Mouse (Mus musculus) limb, embryonic 15.5 days (tissue): ENCODE results near the gene Rbms1. TPM values are rescaled to one million over a fixed set of nuclear protein-coding genes. Genes with fewer than 3 reads are reported as not detected.

Experiments used
- ATAC-seq: fragments of 200-750 bp; cut with Nextera tagmentation; 2 replicates; pipeline ENCODE4 v1.8.0; 2017; ENCODE audit warnings: low read depth, moderate TSS enrichment; ENCODE audit not compliant: insufficient number of reproducible peaks, low FRiP score, low TSS enrichment
- H3K27ac ChIP-seq: fragments of 300-500 bp; sonication (generic); 2 replicates; pipeline ENCODE4 v1.5.1; 2015; ENCODE audit warnings: moderate library complexity, mild to moderate bottlenecking, inconsistent platforms
- H3K27me3 ChIP-seq: fragments of 300-500 bp; sonication (generic); 2 replicates; pipeline ENCODE4 v1.6.1; 2015; ENCODE audit warnings: inconsistent platforms
- H3K36me3 ChIP-seq: fragments of 300-500 bp; sonication (generic); 2 replicates; pipeline ENCODE4 v1.6.1; 2015; ENCODE audit warnings: inconsistent platforms
- H3K4me1 ChIP-seq: fragments of 300-500 bp; sonication (generic); 2 replicates; pipeline ENCODE4 v1.6.1; 2015; ENCODE audit warnings: inconsistent platforms
- H3K4me2 ChIP-seq: fragments of 300-500 bp; sonication (generic); 2 replicates; pipeline ENCODE4 v1.6.1; 2015; ENCODE audit warnings: mild to moderate bottlenecking, inconsistent platforms
- H3K4me3 ChIP-seq: fragments of 300-500 bp; sonication (generic); 2 replicates; pipeline ENCODE4 v1.5.1; 2015; ENCODE audit warnings: mild to moderate bottlenecking, inconsistent platforms
- H3K9ac ChIP-seq: fragments of 300-500 bp; sonication (generic); 2 replicates; pipeline ENCODE4 v1.6.1; 2015; ENCODE audit warnings: inconsistent platforms
- H3K9me3 ChIP-seq: fragments of 300-500 bp; sonication (generic); 2 replicates; pipeline ENCODE4 v1.6.1; 2016; ENCODE audit warnings: inconsistent platforms
- WGBS: fragments of 180-500 bp; shearing (Covaris S2); methylation state at CpG from one replicate; pipeline ENCODE4 v1.1.7; 2015; 5-methylcytosine and 5-hydroxymethylcytosine counted together
- polyA plus RNA-seq: library from polyadenylated mRNA; unstranded; fragments of >200 nt; fragmentation: Nextera tagmentation; extraction: Ambion mirVana; gene quantifications from 2 replicates; pipeline ENCODE4 v1.2.1, GENCODE M21; 2015

Gene Rbms1
- polyA plus RNA-seq, 1 experiment from 2014 or later = 138 TPM

DNA sequence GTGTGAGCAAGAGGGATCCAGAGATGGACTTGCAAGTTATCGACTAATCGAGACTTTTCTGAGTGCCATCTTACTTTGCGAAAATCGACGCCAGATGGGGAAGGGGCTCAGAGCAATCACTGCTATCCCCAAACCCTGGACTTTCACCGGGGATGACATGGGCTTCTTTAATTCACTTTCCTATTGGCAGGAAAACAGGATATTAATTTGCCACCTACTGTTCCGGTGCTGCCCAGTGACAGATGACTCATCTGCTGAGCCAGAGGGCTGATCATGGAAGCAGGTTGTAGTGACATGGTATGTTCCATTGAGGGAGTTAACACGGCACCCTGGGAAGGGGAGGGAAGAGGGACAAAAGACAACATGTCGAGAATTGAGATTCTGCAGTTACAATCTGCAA, 206.8 kb downstream of the Rbms1 start:
- Histone ChIP-seq H3K4me2 (no peak overlapping the region), H3K4me3 (no peak overlapping the region), H3K27ac (no peak overlapping the region), H3K9ac (no peak overlapping the region), H3K36me3 (peaks cover 37% of the 10 kb centered on the region), H3K4me1 (no peaks in the 10 kb centered on the region), H3K9me3 (no peaks in the 10 kb centered on the region), H3K27me3 (no peaks in the 10 kb centered on the region)
- WGBS = 83% methylated on average over 9 of the region's 9 CpGs
- ATAC-seq = no peak

DNA sequence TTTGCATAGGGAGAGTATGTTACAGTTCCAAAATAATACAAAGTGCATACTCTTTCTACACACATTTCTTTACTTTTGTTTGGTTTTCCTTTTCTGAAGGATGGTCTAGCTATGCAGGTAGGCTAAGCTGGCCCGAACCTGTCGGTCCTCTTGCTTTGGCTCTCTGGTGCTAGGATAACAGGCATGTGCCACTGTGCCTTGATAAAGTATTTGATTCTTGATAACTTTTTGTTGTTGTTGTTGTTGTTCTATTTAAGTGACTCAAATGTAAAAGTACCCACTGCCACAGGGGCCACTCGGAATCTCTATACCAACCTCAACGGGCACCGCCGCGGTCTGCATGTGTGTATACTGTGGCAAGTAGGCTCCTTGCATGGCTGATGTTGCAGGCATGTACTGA, 207.9 kb downstream of the Rbms1 start:
- H3K9me3 ChIP-seq = no peaks in the 10 kb centered on the region
- ATAC-seq = no peak
- peaks cover 31% of the 10 kb centered on the region for H3K36me3 ChIP-seq

DNA sequence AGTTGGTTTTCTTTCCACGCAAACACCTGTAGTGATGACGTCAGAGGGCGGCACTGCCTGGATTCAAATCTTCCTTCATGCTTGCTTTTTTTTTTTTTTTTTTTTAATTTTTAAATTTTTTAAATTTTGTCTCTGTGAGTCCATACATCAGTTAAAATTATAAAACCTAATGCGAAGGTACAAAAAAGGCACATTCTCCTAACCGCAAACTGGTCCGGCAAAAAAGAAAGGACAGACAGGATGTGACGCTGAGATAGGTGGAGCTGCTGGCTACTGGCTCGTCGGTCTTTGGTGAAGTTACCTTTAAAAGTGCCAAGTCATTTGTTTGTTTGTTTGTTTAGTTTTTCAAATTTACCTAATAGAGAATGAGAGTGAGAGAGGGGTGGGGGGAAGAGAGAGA, 211.7 kb downstream of the Rbms1 start:
- no peak overlapping the region for H3K27ac ChIP-seq
- 0 out of 2 replicates have a peak, but pooled peaks cover 2% of the 10 kb centered on the region for H3K4me1 ChIP-seq
- H3K9me3 ChIP-seq = no peaks in the 10 kb centered on the region
- no peak overlapping the region for H3K9ac ChIP-seq
- H3K4me3 ChIP-seq = no peak overlapping the region
- 95% methylated on average over 9 of the region's 9 CpGs for WGBS
- ATAC-seq = no peak
- H3K4me2 ChIP-seq = no peak overlapping the region
- H3K36me3 ChIP-seq = peaks cover 28% of the 10 kb centered on the region
- no peaks in the 10 kb centered on the region for H3K27me3 ChIP-seq

More for the DNA sequence above, 207.9 kb downstream of the Rbms1 start:
- Histone ChIP-seq H3K27me3 (no peaks in the 10 kb centered on the region), H3K4me3 (no peak overlapping the region), H3K9ac (no peak overlapping the region), H3K4me1 (no peaks in the 10 kb centered on the region), H3K4me2 (no peak overlapping the region), H3K27ac (no peak overlapping the region)
- 97% methylated on average over 7 of the region's 7 CpGs for WGBS

DNA sequence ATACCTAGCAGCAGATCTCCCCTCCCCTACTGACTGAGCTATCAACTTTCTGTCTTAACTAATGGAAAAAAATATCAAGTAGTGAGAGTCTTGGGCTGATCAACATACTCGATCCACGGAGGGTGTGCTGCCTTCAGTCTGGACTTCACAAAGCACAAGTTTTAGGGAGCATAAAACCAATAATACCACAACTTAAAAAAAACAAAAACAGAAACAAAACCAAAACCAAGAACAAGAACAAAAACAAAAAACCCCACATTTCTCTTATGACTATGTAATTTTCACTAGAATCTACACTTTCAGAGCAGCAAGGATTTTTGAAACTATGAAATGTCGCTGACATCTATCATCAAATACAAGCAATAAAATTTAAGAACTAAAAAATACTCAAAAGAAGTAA, 212.4 kb downstream of the Rbms1 start:
- H3K9ac ChIP-seq = no peak overlapping the region
- 0 out of 2 replicates have a peak, but pooled peaks cover 2% of the 10 kb centered on the region for H3K4me1 ChIP-seq
- peaks cover 22% of the 10 kb centered on the region for H3K36me3 ChIP-seq
- H3K9me3 ChIP-seq = no peaks in the 10 kb centered on the region
- H3K4me3 ChIP-seq = no peak overlapping the region
- no peaks in the 10 kb centered on the region for H3K27me3 ChIP-seq
- WGBS = 86% methylated on average over 3 of the region's 3 CpGs
- no peak overlapping the region for H3K4me2 ChIP-seq
- H3K27ac ChIP-seq = no peak overlapping the region
- ATAC-seq = no peak

DNA sequence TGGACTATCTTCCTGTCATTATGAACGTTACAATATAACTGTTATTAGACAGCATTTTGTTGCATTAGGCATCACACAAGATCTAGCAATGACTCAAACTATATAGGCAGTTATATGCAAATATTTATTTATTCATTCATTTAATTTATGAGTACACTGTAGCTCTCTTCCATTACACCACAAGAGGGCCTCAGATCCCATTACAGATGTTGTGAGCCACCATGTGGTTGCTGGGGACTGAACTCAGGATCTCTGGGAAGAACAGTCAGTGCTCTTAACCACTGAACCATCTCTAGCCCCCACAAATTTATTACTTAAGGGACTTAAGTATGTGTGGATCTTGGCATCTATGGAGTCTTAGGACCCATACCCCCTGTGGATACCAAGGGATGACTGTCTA, 214.4 kb downstream of the Rbms1 start:
- Histone ChIP-seq H3K27me3 (no peaks in the 10 kb centered on the region), H3K9ac (no peak overlapping the region), H3K4me3 (no peak overlapping the region), H3K4me1 (0 out of 2 replicates have a peak, but pooled peaks cover 2% of the 10 kb centered on the region), H3K27ac (no peak overlapping the region), H3K36me3 (peaks cover 14% of the 10 kb centered on the region), H3K9me3 (no peaks in the 10 kb centered on the region), H3K4me2 (no peak overlapping the region)
- no peak for ATAC-seq
- WGBS = 90% methylated on average over 1 of the region's 1 CpGs

DNA sequence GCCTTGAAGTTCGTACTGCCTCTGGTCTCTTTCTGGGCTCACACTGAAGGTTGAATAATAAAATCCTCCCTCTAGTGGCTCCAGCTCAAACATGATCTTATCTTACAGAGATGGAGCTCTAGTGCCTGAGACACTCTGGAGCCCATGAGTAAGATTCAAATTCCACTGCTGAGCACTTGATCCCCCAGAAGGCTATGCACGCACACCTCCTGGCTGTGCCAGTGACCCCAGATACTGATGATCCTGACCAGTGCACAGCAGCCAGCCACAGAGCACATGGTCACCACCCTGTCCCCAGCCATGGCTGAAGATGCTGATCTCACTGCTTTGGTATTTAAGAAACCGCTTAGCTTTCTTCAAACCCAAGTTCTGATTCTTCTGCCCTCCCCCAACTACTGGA, 215.4 kb downstream of the Rbms1 start:
- peaks cover 12% of the 10 kb centered on the region for H3K36me3 ChIP-seq
- 0 out of 2 replicates have a peak, but pooled peaks have one; percentile 14 for ATAC-seq
- H3K4me1 ChIP-seq = 0 out of 2 replicates have a peak, but pooled peaks cover 2% of the 10 kb centered on the region
- 46% methylated on average over 3 of the region's 3 CpGs for WGBS
- H3K27ac ChIP-seq = no peak overlapping the region
- no peak overlapping the region for H3K9ac ChIP-seq
- H3K9me3 ChIP-seq = no peaks in the 10 kb centered on the region
- H3K4me2 ChIP-seq = no peak overlapping the region
- no peaks in the 10 kb centered on the region for H3K27me3 ChIP-seq
- no peak overlapping the region for H3K4me3 ChIP-seq

DNA sequence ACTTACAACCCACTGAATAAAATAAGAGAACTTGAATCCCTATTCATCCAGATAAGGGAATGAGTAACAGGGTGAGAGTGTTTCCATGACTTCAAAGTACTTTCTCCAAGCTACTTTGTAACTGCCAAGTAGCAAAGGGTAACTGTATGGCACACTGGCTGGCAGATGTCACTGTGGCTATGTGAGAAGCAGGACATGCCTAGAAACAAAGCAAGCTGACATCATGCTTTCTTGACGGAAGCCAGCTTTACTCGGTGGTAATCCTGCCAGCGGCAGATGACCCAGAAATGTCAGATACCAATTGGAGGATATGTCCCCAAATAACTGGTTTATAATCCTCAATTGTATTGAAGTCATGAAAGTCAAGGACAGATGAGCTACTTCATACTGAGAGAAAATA, 218.3 kb downstream of the Rbms1 start:
- Histone ChIP-seq H3K27me3 (no peaks in the 10 kb centered on the region), H3K36me3 (peaks cover 9% of the 10 kb centered on the region), H3K4me1 (0 out of 2 replicates have a peak, but pooled peaks cover 2% of the 10 kb centered on the region), H3K4me3 (no peak overlapping the region), H3K4me2 (no peak overlapping the region), H3K9ac (no peak overlapping the region), H3K27ac (no peak overlapping the region), H3K9me3 (no peaks in the 10 kb centered on the region)
- WGBS = 75% methylated on average over 3 of the region's 3 CpGs
- no peak for ATAC-seq

DNA sequence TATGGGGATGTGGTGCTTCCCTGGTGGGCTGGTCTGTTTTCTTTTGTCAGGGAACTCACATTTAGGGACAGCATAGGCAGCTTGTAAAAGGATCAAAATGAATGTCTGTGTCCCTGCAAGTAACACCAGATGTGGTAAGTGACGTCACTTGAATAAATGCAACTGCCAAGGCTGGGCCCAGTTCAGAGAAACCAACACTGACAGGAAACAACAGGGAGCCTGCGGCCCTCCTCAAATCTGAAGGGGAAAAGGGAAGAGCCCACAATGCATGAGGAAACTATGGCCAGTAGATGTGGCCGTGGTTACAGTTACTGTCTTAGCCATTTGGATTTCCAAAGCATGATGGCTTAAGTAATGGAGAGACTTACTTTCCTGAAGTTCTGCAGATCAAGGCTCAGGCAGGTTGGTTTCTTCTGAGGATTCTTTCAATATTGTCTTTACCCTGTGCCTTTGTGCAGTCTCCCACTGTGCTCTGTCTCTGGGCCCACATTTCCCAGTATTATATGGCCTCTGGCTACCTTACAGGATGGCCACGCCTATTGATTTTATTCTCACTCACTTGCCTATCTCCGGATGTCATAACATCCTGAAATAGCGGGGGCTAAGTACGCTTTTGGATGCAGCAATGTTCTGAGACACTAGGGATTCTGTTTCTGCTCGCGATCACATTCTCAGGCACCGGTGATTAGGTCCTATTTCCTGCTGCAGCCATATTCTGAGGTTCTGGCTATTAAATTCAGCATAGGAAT, 223.4 kb downstream of the Rbms1 start:
- no peak overlapping the region for H3K27ac ChIP-seq
- H3K4me2 ChIP-seq = no peak overlapping the region
- H3K4me1 ChIP-seq = peaks cover 4% of the 10 kb centered on the region; the same call in 1 of the 2 replicates
- H3K27me3 ChIP-seq = no peaks in the 10 kb centered on the region
- H3K4me3 ChIP-seq = no peak overlapping the region
- no peaks in the 10 kb centered on the region for H3K36me3 ChIP-seq
- H3K9me3 ChIP-seq = no peaks in the 10 kb centered on the region
- no peak overlapping the region for H3K9ac ChIP-seq
- WGBS = 65% methylated on average over 10 of the region's 10 CpGs
- no peak for ATAC-seq

DNA sequence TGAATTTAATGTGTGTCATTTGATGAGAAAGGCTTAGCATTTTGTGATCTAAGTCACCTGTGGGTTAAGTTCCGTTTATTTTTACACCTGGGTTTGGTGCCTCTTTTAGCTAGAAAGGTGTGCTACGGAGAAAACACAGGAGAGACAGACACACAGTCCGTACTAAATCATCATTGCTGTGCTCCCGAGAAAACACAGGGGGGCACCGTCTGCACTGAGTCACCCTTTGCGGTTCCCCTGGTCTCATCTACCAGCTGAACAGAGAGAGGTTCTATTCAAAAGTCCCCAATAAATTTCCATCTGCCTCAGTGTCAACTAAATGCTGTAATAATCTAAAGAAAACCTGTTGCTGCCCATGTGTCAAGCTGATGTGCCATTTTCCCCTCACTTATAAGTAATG, 232.1 kb downstream of the Rbms1 start:
- WGBS = 56% methylated on average over 6 of the region's 6 CpGs
- no peak overlapping the region for H3K4me3 ChIP-seq
- H3K9ac ChIP-seq = no peak overlapping the region
- no peaks in the 10 kb centered on the region for H3K27me3 ChIP-seq
- peaks cover 13% of the 10 kb centered on the region for H3K4me1 ChIP-seq
- ATAC-seq = no peak
- no peak overlapping the region for H3K4me2 ChIP-seq
- no peak overlapping the region for H3K27ac ChIP-seq
- no peaks in the 10 kb centered on the region for H3K36me3 ChIP-seq
- no peaks in the 10 kb centered on the region for H3K9me3 ChIP-seq

DNA sequence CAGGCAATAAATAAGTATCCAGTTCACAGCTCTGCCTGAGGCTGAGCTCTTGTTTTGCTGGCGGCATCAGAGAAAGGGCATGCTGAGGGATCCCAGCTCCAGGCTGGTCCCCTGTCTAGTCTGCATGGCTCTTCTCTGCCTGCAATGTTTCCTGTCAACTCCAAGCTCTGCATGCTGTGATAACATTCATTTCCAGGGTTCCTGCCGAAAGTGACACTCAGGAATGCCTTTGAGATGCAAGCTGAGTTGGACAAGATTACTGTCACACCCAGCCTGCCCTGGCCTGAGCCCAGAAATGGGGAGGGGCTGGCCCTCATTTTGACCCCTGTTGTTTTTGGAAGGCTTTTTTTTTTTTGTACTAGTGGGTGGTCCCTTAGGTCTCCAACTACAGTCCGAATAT, 233.0 kb downstream of the Rbms1 start:
- Histone ChIP-seq H3K4me3 (no peak overlapping the region), H3K27me3 (no peaks in the 10 kb centered on the region), H3K27ac (no peak overlapping the region), H3K9ac (no peak overlapping the region), H3K9me3 (no peaks in the 10 kb centered on the region), H3K36me3 (no peaks in the 10 kb centered on the region), H3K4me2 (peak overlapping the region; percentile 22; the same call in 1 of the 2 replicates), H3K4me1 (peaks cover 13% of the 10 kb centered on the region)
- no peak for ATAC-seq
- WGBS = 10% methylated on average over 3 of the region's 3 CpGs

DNA sequence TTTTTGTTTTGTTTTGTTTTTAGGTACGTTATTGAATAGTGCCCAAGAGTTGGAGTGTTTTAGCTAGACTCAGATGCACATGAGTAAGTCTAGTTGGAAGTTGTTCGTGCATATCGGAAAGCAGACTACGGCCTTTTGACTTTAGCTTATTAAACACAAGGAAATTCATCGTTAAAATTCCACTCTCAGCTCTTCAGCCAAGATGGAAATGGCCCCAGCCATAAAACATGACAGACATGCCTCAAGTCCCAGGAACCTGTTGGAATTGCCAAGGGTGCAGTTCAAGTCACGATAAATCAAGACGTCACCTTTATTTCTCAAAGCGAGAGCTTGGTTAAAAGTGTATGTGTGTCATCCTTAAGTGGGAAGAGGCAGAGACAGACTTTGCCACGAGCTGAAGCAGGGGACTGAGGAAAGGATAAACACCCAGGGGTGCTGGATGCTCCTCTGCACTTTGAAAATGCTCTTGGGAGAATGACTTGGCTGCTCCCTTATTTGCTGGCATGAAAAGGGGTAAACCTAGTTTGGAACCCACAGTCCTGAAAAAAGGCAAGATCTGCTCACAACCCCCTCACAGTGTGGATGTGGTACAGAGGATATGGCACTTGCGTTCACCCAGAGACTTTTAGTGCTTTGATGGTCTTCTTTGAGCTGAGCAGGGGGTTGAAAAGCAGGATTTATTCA, 233.9 kb downstream of the Rbms1 start:
- no peaks in the 10 kb centered on the region for H3K36me3 ChIP-seq
- WGBS = 28% methylated on average over 10 of the region's 10 CpGs
- no peak for ATAC-seq
- H3K4me3 ChIP-seq = no peak overlapping the region
- H3K27me3 ChIP-seq = no peaks in the 10 kb centered on the region
- no peak overlapping the region for H3K27ac ChIP-seq
- H3K4me1 ChIP-seq = peaks cover 13% of the 10 kb centered on the region
- H3K9ac ChIP-seq = no peak overlapping the region
- H3K4me2 ChIP-seq = no peak overlapping the region
- H3K9me3 ChIP-seq = no peaks in the 10 kb centered on the region

DNA sequence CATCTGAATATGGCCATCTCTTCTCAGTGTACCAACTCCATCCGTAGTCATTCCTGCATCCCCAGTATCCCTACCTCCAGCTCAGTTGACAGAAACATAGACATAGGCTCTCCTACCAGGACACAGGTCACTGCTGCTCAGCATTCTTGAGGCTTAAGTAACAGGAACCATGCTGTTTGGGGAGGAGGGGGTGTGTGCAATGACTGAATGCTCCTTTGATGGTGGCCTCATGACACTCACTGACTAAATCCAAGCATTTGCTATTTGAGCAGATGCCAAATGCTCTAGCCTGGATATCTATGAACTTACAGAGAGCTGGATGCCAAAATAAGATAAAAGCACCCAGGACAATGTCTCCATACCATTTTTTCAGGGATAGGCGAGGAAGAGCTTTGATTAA, 238.3 kb downstream of the Rbms1 start:
- no peaks in the 10 kb centered on the region for H3K9me3 ChIP-seq
- no peak overlapping the region for H3K27ac ChIP-seq
- H3K36me3 ChIP-seq = no peaks in the 10 kb centered on the region
- 80% methylated on average over 2 of the region's 2 CpGs for WGBS
- H3K4me1 ChIP-seq = peaks cover 8% of the 10 kb centered on the region
- H3K27me3 ChIP-seq = no peaks in the 10 kb centered on the region
- H3K4me3 ChIP-seq = no peak overlapping the region
- no peak overlapping the region for H3K9ac ChIP-seq
- ATAC-seq = no peak
- no peak overlapping the region for H3K4me2 ChIP-seq
